Mouse (Mus musculus) midbrain, embryonic 13.5 days (tissue): ENCODE measurements around the gene Cenpn. TPM values are rescaled to one million over a fixed set of nuclear protein-coding genes. Genes with fewer than 3 reads are reported as not detected.

Source experiments
- ATAC-seq: fragments of 200-750 bp; cut with Nextera tagmentation; 2 replicates; pipeline ENCODE4 v1.8.0; 2017; ENCODE audit warnings: mild to moderate bottlenecking, moderate TSS enrichment, moderate library complexity
- H3K27ac ChIP-seq: fragments of 300-500 bp; sonication (generic); 2 replicates; pipeline ENCODE4 v1.5.1; 2015; ENCODE audit warnings: inconsistent platforms, mild to moderate bottlenecking, moderate library complexity
- H3K27me3 ChIP-seq: fragments of 300-500 bp; sonication (generic); 2 replicates; pipeline ENCODE4 v1.6.1; 2015; ENCODE audit warnings: mild to moderate bottlenecking, inconsistent platforms
- H3K36me3 ChIP-seq: fragments of 300-500 bp; sonication (generic); 2 replicates; pipeline ENCODE4 v1.6.1; 2015; ENCODE audit warnings: mild to moderate bottlenecking, inconsistent platforms
- H3K4me1 ChIP-seq: fragments of 300-500 bp; sonication (generic); replicated peaks from 2 replicates; pipeline ENCODE4 v1.6.1; 2015; ENCODE audit warnings: inconsistent platforms
- H3K4me2 ChIP-seq: fragments of 300-500 bp; sonication (generic); replicated peaks from 2 replicates; pipeline ENCODE4 v1.6.1; 2015; ENCODE audit warnings: moderate library complexity, mild to moderate bottlenecking, inconsistent platforms
- H3K4me3 ChIP-seq: fragments of 300-500 bp; sonication (generic); replicated peaks from 2 replicates; pipeline ENCODE4 v1.5.1; 2015; ENCODE audit warnings: mild to moderate bottlenecking, inconsistent platforms
- H3K9ac ChIP-seq: fragments of 300-500 bp; sonication (generic); replicated peaks from 2 replicates; pipeline ENCODE4 v1.6.1; 2015; ENCODE audit warnings: mild to moderate bottlenecking, inconsistent platforms
- H3K9me3 ChIP-seq: fragments of 300-500 bp; sonication (generic); 2 replicates; pipeline ENCODE4 v1.6.1; 2016; ENCODE audit warnings: mild to moderate bottlenecking, inconsistent platforms
- WGBS: fragments of 180-500 bp; shearing (Covaris S2); methylation state at CpG from one replicate; pipeline ENCODE4 v1.1.7; 2015; 5-methylcytosine and 5-hydroxymethylcytosine counted together
- polyA plus RNA-seq: library from polyadenylated mRNA; unstranded; fragments of >200 nt; fragmentation: Nextera tagmentation; extraction: Ambion mirVana; gene quantifications from 2 replicates; pipeline ENCODE4 v1.2.1, GENCODE M21; 2015

Gene Cenpn
- polyA plus RNA-seq, 1 experiment from 2014 or later = 18.5 TPM

DNA sequence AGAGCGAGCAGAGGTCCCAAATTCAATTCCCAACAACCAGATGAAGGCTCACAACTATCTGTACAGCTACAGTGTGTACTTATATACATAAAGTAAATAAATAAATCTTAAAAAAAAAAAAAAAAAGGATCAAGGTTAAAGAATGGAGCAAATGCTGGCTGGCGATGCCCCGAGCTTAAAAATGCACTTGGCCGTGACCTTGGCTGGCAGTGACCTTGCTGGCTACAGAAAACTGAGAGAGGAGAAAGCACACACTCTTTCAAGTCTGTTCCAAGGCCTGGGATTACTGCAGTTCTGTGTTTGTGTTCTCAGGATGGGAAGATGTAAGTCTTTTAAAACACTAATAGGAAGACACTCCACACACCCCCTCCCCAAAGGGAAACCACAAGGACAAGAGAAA, 16.8 kb upstream of the Cenpn start:
- H3K4me1 ChIP-seq = no peaks in the 10 kb centered on the region
- no peak overlapping the region for H3K27ac ChIP-seq
- no peak overlapping the region for H3K9ac ChIP-seq
- H3K4me3 ChIP-seq = no peak overlapping the region
- no peaks in the 10 kb centered on the region for H3K27me3 ChIP-seq
- 93% methylated on average over 4 of the region's 4 CpGs for WGBS
- ATAC-seq = no peak
- no peak overlapping the region for H3K4me2 ChIP-seq
- peaks cover 12% of the 10 kb centered on the region; the same call in 1 of the 2 replicates for H3K36me3 ChIP-seq
- no peaks in the 10 kb centered on the region for H3K9me3 ChIP-seq

DNA sequence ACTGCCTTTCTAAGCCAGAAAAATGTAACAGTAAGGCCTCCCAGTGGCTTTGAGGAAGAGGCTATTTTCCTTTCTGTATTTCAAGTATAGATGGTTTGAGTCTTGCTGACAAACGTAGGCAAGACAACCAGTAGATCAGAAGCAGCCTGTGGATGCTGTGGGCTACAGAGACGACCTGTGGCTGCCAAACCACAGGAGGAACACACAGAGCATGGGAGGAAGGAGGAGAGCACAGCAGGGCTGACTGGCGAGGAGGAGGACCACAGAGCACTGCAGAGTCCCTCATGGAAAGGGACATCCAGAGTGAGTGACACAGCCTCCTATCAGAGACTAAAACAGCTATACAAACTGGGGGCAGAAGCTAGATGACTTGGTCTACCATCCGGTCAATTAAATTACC, 16.3 kb upstream of the Cenpn start:
- Histone ChIP-seq H3K27ac (no peak overlapping the region), H3K27me3 (no peaks in the 10 kb centered on the region), H3K9ac (no peak overlapping the region), H3K36me3 (peaks cover 12% of the 10 kb centered on the region; the same call in 1 of the 2 replicates), H3K4me2 (no peak overlapping the region), H3K4me1 (no peaks in the 10 kb centered on the region), H3K9me3 (no peaks in the 10 kb centered on the region), H3K4me3 (no peak overlapping the region)
- 94% methylated on average over 4 of the region's 4 CpGs for WGBS
- no peak for ATAC-seq

DNA sequence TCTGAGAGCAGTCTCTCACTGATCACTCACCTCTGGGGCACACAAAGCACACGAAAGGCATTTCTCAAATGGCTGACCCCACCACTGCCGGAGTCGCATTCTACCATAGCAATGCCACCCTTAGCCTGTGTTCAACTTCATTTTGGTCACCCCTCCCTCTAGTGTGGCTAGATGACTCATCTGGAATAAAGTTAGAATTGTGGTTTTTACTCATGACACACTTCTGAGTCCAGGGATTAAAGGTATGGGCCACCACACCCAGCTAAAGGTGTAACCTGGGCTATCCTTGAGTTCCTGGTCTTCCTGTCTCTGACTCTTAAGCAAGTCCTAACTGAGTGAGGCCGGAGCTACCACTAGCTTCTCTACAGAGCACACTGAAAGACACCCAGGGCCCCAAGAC, 15.7 kb upstream of the Cenpn start:
- Histone ChIP-seq H3K9ac (no peak overlapping the region), H3K4me3 (no peak overlapping the region), H3K27ac (no peak overlapping the region), H3K4me1 (no peaks in the 10 kb centered on the region), H3K9me3 (no peaks in the 10 kb centered on the region), H3K27me3 (no peaks in the 10 kb centered on the region), H3K36me3 (peaks cover 13% of the 10 kb centered on the region; the same call in 1 of the 2 replicates), H3K4me2 (no peak overlapping the region)
- ATAC-seq = no peak
- WGBS = 95% methylated on average over 4 of the region's 4 CpGs

DNA sequence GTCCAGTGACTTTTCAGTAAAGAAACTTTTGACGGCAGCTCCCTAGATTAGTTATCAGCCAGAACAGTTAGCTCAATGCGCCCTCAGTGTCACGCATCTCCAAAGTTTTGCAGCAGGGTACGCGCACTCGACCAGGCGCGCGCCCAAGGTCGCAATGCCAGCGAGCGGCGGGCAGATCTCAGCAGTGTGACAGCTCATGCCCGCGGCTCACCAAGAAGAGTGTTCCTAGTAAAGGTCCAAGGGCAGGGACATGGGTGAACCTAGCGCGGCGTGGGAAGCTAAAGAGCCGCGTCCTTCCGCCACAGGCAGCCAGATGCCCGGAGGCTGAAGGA, 559 bp upstream of the Cenpn start:
- Histone ChIP-seq H3K9ac (peak overlapping the region; percentile 74), H3K4me2 (peak overlapping the region; percentile 75), H3K4me1 (peaks cover 17% of the 10 kb centered on the region), H3K4me3 (peak overlapping the region; percentile 73), H3K9me3 (no peaks in the 10 kb centered on the region), H3K36me3 (0 out of 2 replicates have a peak, but pooled peaks cover 8% of the 10 kb centered on the region), H3K27me3 (no peaks in the 10 kb centered on the region), H3K27ac (peak overlapping the region; percentile 86)
- under 1% methylated on average over 22 of the region's 22 CpGs for WGBS
- peak; percentile 76 for ATAC-seq

DNA sequence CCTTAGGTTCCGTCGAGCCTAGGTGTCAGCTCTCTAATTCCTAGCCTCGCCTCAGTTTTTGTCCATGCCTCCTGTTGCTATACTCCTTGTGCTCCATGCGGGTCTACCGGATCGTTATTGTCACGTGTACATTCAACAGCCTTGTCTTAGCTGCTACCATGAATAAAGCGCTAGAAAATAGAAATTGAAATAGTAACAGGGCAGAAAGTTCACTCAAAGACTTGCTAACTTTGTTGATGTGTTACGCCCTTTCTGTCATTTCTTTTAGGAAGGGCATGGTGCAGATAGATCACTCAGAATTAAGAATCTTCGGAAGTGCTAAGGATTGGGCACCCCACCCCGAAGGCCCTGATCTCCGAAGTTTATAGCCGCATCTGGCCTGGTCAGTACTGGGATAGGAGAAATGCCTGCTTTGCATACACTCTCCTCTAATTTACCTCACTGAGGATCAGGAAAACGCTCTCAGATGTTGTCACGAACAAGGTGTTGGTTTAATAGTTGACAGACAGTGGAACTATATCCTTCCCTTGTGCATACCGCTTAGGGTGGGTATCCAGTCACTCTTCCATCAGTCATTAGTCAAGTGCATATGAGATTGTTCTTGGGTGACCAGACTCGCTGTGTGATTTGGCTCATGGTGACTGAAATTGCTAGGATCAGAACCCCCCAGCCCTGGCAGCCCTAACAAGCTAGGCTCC, 679 bp downstream of the Cenpn start:
- peak; percentile 13; the same call in 1 of the 2 replicates for ATAC-seq
- Histone ChIP-seq H3K4me3 (peak overlapping the region; percentile 73), H3K9me3 (no peaks in the 10 kb centered on the region), H3K27me3 (no peaks in the 10 kb centered on the region), H3K4me1 (peaks cover 17% of the 10 kb centered on the region), H3K36me3 (peaks cover 5% of the 10 kb centered on the region), H3K27ac (no peak overlapping the region), H3K9ac (peak overlapping the region; percentile 74), H3K4me2 (peak overlapping the region; percentile 75)
- 36% methylated on average over 17 of the region's 17 CpGs for WGBS

DNA sequence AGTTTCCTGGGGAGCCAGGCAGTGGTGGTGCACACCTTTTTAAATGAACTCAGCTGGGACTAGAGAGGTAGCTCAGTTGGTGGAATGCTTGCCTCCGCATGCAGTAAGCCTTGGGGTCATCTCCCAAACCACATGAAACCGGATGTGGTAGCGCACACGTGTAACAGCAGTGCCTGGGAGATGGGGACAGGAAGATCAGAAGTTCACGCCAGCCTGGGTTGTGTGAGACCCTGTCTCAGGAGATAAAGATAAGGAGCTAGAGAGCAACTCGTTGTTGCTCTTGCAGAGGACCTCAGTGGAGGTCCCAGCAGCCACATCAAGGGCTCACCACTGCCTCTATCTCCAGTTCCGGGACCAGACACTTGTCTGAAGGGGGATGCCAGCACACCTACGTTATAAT, 2.0 kb downstream of the Cenpn start:
- H3K4me1 ChIP-seq = peaks cover 17% of the 10 kb centered on the region
- no peak overlapping the region for H3K27ac ChIP-seq
- no peaks in the 10 kb centered on the region for H3K9me3 ChIP-seq
- ATAC-seq = no peak
- H3K27me3 ChIP-seq = no peaks in the 10 kb centered on the region
- H3K4me2 ChIP-seq = no peak overlapping the region
- WGBS = 92% methylated on average over 8 of the region's 8 CpGs
- no peak overlapping the region for H3K9ac ChIP-seq
- H3K4me3 ChIP-seq = no peak overlapping the region
- peaks cover 10% of the 10 kb centered on the region for H3K36me3 ChIP-seq

DNA sequence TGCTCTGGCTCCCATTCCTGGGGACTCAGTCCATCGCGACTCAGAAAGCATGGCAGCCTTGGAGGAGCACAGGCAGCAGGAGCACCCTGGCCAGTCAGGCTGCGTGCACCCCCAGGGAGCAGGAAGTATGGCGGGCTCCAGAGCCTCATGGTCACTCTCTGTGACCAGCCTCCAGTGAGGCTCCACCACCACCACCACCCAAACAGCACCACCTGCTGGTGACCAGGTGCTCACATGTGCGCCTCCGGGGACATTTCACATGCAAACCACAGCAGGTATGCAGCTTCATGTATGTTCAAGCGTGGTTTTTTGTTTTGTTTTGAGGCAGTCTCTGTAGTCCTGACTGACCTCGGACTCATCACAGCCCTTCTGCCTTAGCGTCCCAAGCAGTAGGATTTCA, 6.3 kb downstream of the Cenpn start:
- Histone ChIP-seq H3K9ac (no peak overlapping the region), H3K4me2 (no peak overlapping the region), H3K9me3 (no peaks in the 10 kb centered on the region), H3K27ac (no peak overlapping the region), H3K36me3 (peaks cover 27% of the 10 kb centered on the region), H3K4me1 (no peaks in the 10 kb centered on the region), H3K4me3 (no peak overlapping the region), H3K27me3 (no peaks in the 10 kb centered on the region)
- no peak for ATAC-seq
- 85% methylated on average over 9 of the region's 9 CpGs for WGBS

DNA sequence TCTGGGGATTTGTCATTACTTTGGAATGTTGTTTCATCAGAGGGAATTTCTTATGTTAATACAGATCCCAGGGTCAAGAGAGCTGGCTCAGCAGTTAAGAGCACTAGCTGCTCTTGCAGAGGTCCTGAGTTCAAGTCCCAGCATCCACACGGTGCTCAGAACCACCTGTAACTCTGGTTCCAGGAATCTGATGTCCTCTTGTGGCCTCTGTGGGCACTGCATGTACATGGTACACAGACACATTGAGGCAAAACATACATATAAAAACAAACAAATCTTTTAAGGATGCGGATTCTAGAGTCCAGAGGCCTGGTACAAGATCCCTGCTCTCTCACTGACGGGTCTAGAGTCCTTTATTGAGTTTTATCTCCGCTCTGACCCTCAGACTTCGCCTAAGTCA, 7.1 kb downstream of the Cenpn start:
- H3K4me2 ChIP-seq = no peak overlapping the region
- H3K9me3 ChIP-seq = no peaks in the 10 kb centered on the region
- H3K27me3 ChIP-seq = no peaks in the 10 kb centered on the region
- no peak for ATAC-seq
- no peaks in the 10 kb centered on the region for H3K4me1 ChIP-seq
- peaks cover 34% of the 10 kb centered on the region for H3K36me3 ChIP-seq
- H3K9ac ChIP-seq = no peak overlapping the region
- 94% methylated on average over 5 of the region's 5 CpGs for WGBS
- no peak overlapping the region for H3K27ac ChIP-seq
- no peak overlapping the region for H3K4me3 ChIP-seq

DNA sequence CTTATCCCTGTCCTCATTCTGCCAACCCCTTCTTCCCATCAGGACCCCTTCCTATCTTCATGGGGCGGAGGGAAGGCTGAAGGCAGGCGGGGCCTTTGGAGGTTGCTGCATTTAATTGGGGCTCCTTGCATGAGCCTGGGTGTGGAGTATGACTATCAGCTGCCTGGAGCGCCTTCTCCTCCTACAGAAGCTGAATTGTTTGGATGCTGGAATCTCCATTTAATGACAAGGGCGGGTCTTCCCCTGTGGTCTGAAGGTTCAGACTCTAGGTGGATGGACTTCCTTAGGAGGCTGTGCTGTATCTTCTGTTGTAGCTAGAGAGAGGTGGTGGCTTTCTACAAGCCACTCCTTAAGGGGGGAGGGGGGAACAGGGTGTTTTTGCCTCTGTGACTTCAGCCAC, 13.4 kb downstream of the Cenpn start:
- 94% methylated on average over 4 of the region's 4 CpGs for WGBS
- Histone ChIP-seq H3K9me3 (no peaks in the 10 kb centered on the region), H3K36me3 (peaks cover 52% of the 10 kb centered on the region), H3K9ac (no peak overlapping the region), H3K4me1 (no peaks in the 10 kb centered on the region), H3K27ac (no peak overlapping the region), H3K27me3 (no peaks in the 10 kb centered on the region), H3K4me2 (no peak overlapping the region), H3K4me3 (no peak overlapping the region)
- no peak for ATAC-seq

DNA sequence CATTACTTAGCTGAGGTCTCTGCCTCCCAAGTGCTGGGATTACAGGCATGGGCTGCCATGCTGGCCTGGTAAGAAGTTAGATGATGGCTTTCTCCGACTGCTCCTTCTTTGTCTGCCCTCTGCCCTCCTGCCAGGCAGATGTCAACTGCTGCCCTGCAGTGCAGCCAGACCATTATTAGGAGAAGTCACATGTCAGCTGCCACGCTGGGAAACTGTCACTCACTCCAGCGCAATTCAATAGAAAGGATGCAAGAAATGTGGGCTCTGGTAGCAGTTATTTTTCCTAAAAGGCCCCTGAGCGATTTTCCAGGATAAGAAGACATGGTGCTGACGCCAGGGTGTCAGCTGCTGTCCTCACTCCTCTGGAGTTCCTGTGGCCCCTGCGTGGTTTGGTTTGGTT, 14.0 kb downstream of the Cenpn start:
- Histone ChIP-seq H3K4me2 (no peak overlapping the region), H3K4me1 (no peaks in the 10 kb centered on the region), H3K9me3 (no peaks in the 10 kb centered on the region), H3K9ac (no peak overlapping the region), H3K27me3 (no peaks in the 10 kb centered on the region), H3K4me3 (no peak overlapping the region), H3K36me3 (peaks cover 52% of the 10 kb centered on the region), H3K27ac (no peak overlapping the region)
- no peak for ATAC-seq
- WGBS = 37% methylated on average over 6 of the region's 6 CpGs

DNA sequence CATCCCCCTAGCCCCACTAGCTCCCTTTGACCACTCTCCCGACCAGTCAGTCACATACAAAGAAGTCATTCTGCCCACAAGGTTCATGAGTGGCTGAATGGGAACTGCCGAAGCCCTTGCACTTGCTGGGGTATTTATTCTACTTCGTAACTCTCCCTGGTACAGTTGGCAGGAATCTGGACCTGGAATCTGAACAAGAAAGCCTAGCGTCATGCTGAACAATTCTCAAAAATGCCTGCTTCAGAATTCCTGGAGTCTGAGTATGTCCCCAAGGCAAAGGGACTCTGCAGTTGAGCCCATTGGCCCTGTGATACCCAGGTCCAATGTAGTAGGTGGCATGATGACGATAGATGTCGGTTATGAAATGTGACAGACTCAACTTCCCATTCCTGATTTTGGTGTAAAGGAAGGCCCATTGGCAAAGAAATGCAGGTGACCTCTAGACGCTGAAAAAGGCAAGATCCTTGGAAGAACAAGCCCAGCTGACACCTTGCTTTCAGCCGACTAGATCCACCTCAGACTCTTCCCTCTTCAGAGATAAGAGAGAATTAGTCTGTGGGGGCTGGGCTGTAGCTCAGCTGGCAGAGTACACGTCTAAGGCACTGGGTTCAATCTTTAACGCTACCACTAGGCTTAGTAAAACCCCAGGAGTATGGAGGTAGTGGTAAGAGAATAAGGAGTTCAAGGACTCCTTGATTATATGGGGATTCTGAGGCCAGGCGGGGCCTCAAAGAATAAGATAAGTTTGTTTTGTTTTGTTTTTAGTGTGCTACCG, 20.9 kb downstream of the Cenpn start:
- Histone ChIP-seq H3K4me1 (peaks cover 31% of the 10 kb centered on the region), H3K27me3 (no peaks in the 10 kb centered on the region), H3K9ac (no peak overlapping the region), H3K27ac (peak overlapping the region; percentile 19; the same call in 1 of the 2 replicates), H3K9me3 (no peaks in the 10 kb centered on the region), H3K36me3 (peaks cover 4% of the 10 kb centered on the region; the same call in 1 of the 2 replicates), H3K4me2 (peak overlapping the region; percentile 97; the same call in 1 of the 2 replicates), H3K4me3 (no peak overlapping the region)
- 80% methylated on average over 12 of the region's 12 CpGs for WGBS
- no peak for ATAC-seq

DNA sequence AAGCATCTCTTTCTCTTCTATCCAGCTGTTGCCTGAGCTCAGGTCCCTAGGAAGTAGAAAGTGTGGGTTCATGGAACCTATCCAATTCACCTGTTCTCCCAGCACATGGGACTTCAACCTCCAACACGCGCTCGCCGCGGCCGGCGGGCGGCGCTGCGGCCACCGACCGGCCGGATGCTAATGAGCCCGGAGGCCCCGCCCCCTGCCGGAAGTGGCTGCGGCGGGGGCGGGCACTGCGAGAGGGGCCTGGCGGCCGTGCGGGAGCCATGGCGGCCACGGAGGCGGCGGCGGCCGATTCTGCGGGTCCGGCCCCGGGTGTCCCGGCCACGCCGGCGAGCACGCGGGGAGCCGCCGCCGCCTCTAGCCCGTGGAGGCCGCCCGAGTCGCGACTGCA, 21.6 kb downstream of the Cenpn start, which contains the start of gene Atmin:
Atmin (plus strand) TSS at position 233 of the 394 bp plus-strand sequence.
- 0 out of 2 replicates have a peak, but pooled peaks cover 2% of the 10 kb centered on the region for H3K36me3 ChIP-seq
- under 1% methylated on average over 38 of the region's 46 CpGs for WGBS
- no peaks in the 10 kb centered on the region for H3K9me3 ChIP-seq
- H3K4me1 ChIP-seq = peaks cover 31% of the 10 kb centered on the region
- peak within 1 kb of the TSS; percentile 93 for H3K9ac ChIP-seq
- H3K4me3 ChIP-seq = peak within 1 kb of the TSS; percentile 90
- peak within 1 kb of the TSS; percentile 97 for H3K4me2 ChIP-seq
- H3K27me3 ChIP-seq = no peaks in the 10 kb centered on the region
- H3K27ac ChIP-seq = peak within 1 kb of the TSS; percentile 56
- peak; percentile 88 for ATAC-seq
